Mouse (Mus musculus) kidney, adult 8-10 months (tissue): Measurements from ENCODE around the gene Nectin4.
A peak's percentile ranks its signal among the peaks of the same experiment; 100 is the strongest.

Experiments used
- DNase-seq, 2 experiments: peaks; one replicate each; pipeline ENCODE4 v3.0.0; 2022

Nectin4 gene

GRCm38 (mm10) chr1:171360656-171361055 lies 9.2 kb upstream of the Nectin4 start, which contains the start of gene Klhdc9:
TSS of gene Klhdc9 (minus strand) at chr1:171360798.
- peak; percentile 90 to 93 for DNase-seq

GRCm38 (mm10) chr1:171361106-171362103 lies 8.5 kb upstream of the Nectin4 start:
- peak; percentile 52 to 71 for DNase-seq

GRCm38 (mm10) chr1:171365934-171366333 lies 4.0 kb upstream of the Nectin4 start:
- DNase-seq, result no peak

GRCm38 (mm10) chr1:171372880-171373279 lies 3.0 kb downstream of the Nectin4 start:
- DNase-seq, result no peak

- no peak for DNase-seq
Measured at GRCm38 (mm10) chr1:171373946-171374345, 4.0 kb downstream of the Nectin4 start.

- DNase-seq, result no peak
Measured at GRCm38 (mm10) chr1:171375646-171376097, 5.8 kb downstream of the Nectin4 start.

GRCm38 (mm10) chr1:171378298-171378697 lies 8.4 kb downstream of the Nectin4 start:
- DNase-seq, result no peak

GRCm38 (mm10) chr1:171379935-171380599 lies 10.2 kb downstream of the Nectin4 start:
- DNase-seq, result peak; percentile 55 to 75

GRCm38 (mm10) chr1:171382096-171382620 lies 12.3 kb downstream of the Nectin4 start:
- DNase-seq, result no peak

GRCm38 (mm10) chr1:171384361-171384760 lies 14.5 kb downstream of the Nectin4 start:
- no peak for DNase-seq

- no peak for DNase-seq
Measured at GRCm38 (mm10) chr1:171385171-171385570, 15.3 kb downstream of the Nectin4 start.

- no peak for DNase-seq
Measured at GRCm38 (mm10) chr1:171387099-171387498, 17.2 kb downstream of the Nectin4 start.

- DNase-seq, result peak in 1 of 2 experiments; percentile 26
Measured at GRCm38 (mm10) chr1:171388376-171389102, 18.6 kb downstream of the Nectin4 start, which contains the start of gene Arhgap30. TSS of gene Arhgap30 (plus strand) at chr1:171388954.

GRCm38 (mm10) chr1:171390101-171390500 lies 20.2 kb downstream of the Nectin4 start:
- DNase-seq, result no peak

- no peak for DNase-seq
Measured at GRCm38 (mm10) chr1:171401821-171402220, 31.9 kb downstream of the Nectin4 start.

- no peak for DNase-seq
Measured at GRCm38 (mm10) chr1:171402991-171403390, 33.1 kb downstream of the Nectin4 start.

- DNase-seq, result no peak
Measured at GRCm38 (mm10) chr1:171407263-171407662, 37.4 kb downstream of the Nectin4 start.

GRCm38 (mm10) chr1:171410231-171410630 lies 40.3 kb downstream of the Nectin4 start:
- DNase-seq, result no peak

GRCm38 (mm10) chr1:171410947-171411484 lies 41.1 kb downstream of the Nectin4 start, which contains the start of gene Usf1:
TSS of gene Usf1 (plus strand) at chr1:171411313.
- peak; percentile 94 to 95 for DNase-seq

- DNase-seq, result no peak
Measured at GRCm38 (mm10) chr1:171411492-171411941, 41.6 kb downstream of the Nectin4 start.

GRCm38 (mm10) chr1:171412001-171412441 lies 42.1 kb downstream of the Nectin4 start:
- peak in 1 of 2 experiments; percentile 24 for DNase-seq

- DNase-seq, result no peak
Measured at GRCm38 (mm10) chr1:171412446-171412845, 42.5 kb downstream of the Nectin4 start.
